Mouse (Mus musculus) heart, embryonic 13.5 days (tissue): ENCODE measurements at regions not wholly inside any gene's neighbourhood (a gene's known extent, or its start where the extent isn't known, plus 50 kb on each side); places are given as distances from the start of the nearest gene placed in this dataset.
"Not testable (repeated sequence)": the region's sequence is repeated elsewhere in the genome, so short reads cannot be mapped to it uniquely, and the experiment has no call there.

Experiments
- ATAC-seq: fragments of 200-750 bp; cut with Nextera tagmentation; 2 replicates; pipeline ENCODE4 v1.8.0; 2017; ENCODE audit warnings: moderate TSS enrichment; ENCODE audit not compliant: insufficient number of reproducible peaks, low FRiP score, low TSS enrichment; ENCODE audit errors: extremely low read depth
- H3K27ac ChIP-seq: fragments of 300-500 bp; sonication (generic); replicated peaks from 2 replicates; pipeline ENCODE4 v1.5.1; 2015; ENCODE audit warnings: moderate library complexity, mild to moderate bottlenecking, inconsistent platforms
- H3K27me3 ChIP-seq: fragments of 300-500 bp; sonication (generic); replicated peaks from 2 replicates; pipeline ENCODE4 v1.6.1; 2015; ENCODE audit warnings: mild to moderate bottlenecking, inconsistent platforms
- H3K36me3 ChIP-seq: fragments of 300-500 bp; sonication (generic); 2 replicates; pipeline ENCODE4 v1.6.1; 2015; ENCODE audit warnings: mild to moderate bottlenecking, inconsistent platforms
- H3K4me1 ChIP-seq: fragments of 300-500 bp; sonication (generic); 2 replicates; pipeline ENCODE4 v1.6.1; 2015; ENCODE audit warnings: inconsistent platforms
- H3K4me2 ChIP-seq: fragments of 300-500 bp; sonication (generic); 2 replicates; pipeline ENCODE4 v1.6.1; 2015; ENCODE audit warnings: inconsistent platforms, mild to moderate bottlenecking, moderate library complexity
- H3K4me3 ChIP-seq: fragments of 300-500 bp; sonication (generic); 2 replicates; pipeline ENCODE4 v1.5.1; 2015; ENCODE audit warnings: moderate library complexity, mild to moderate bottlenecking, inconsistent platforms
- H3K9ac ChIP-seq: fragments of 300-500 bp; sonication (generic); 2 replicates; pipeline ENCODE4 v1.6.1; 2015; ENCODE audit warnings: inconsistent platforms, mild to moderate bottlenecking, moderate library complexity
- H3K9me3 ChIP-seq: fragments of 300-500 bp; sonication (generic); 2 replicates; pipeline ENCODE4 v1.6.1; 2016; ENCODE audit warnings: inconsistent platforms
- WGBS: fragments of 180-500 bp; shearing (Covaris S2); methylation state at CpG from one replicate; pipeline ENCODE4 v1.1.7; 2015; ENCODE audit warnings: mixed read lengths; 5-methylcytosine and 5-hydroxymethylcytosine counted together

GRCm38 (mm10) chr4:145455573-145455972 lies 55.0 kb upstream of the Zfp990 start:
- 81% methylated on average over 16 of the region's 16 CpGs for WGBS
- ATAC-seq = not testable (repeated sequence)

DNA sequence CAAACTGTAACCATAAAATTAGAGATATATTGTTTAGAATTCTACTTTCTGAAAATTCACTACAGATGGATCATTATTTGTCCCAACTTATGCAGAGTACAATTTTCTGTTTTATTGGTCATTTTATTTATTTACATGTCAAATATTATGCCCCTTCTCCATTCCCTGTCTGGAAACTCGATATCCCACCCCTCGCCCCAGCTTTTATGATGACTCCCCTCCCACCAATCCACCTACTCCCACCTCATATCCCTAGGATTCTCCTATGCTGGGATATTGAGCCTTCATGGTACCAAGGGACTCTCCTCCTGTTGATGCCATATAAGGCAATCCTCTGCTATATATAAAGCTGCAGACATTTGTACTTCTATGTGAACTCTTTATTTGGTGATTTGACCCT lies 62.0 kb upstream of the Zfp990 start:
- no peaks in the 10 kb centered on the region for H3K27me3 ChIP-seq
- H3K9me3 ChIP-seq = peaks cover 40% of the 10 kb centered on the region
- no peaks in the 10 kb centered on the region for H3K4me1 ChIP-seq
- no peak overlapping the region for H3K27ac ChIP-seq
- no peak overlapping the region for H3K4me3 ChIP-seq
- no peak overlapping the region for H3K9ac ChIP-seq
- 60% methylated on average over 2 of the region's 2 CpGs for WGBS
- no peaks in the 10 kb centered on the region for H3K36me3 ChIP-seq
- H3K4me2 ChIP-seq = no peak overlapping the region
- ATAC-seq = no peak

More at GRCm38 (mm10) chr4:145455573-145455972, 55.0 kb upstream of the Zfp990 start:
- not testable (repeated sequence) for H3K4me1 ChIP-seq, H3K9ac ChIP-seq, H3K27me3 ChIP-seq, H3K4me3 ChIP-seq, H3K27ac ChIP-seq, H3K36me3 ChIP-seq, H3K4me2 ChIP-seq
- H3K9me3 ChIP-seq = peaks cover 17% of the 10 kb centered on the region; the same call in 1 of the 2 replicates

DNA sequence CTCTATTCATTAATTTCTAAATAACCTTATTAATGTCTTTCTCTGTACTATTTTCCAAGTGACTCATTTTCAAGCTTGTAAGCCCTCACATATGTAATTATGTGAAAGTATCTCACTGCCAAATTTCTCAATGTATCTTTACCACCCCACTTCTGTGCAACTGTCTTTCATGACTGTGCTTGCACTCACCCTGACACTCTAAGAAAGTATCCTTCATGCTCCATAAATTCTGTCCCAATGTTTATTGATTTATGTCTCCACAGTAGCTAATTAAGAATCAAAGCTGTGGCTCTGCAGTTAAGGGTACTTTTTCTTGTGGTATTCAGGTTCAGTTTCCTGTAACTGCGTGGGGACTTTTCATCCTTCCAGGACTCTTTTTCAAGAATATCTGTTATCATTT lies 73.8 kb upstream of the Zfp990 start:
- not testable (repeated sequence) for H3K27me3 ChIP-seq, H3K4me3 ChIP-seq, H3K4me1 ChIP-seq, ATAC-seq, H3K9ac ChIP-seq, H3K36me3 ChIP-seq, H3K4me2 ChIP-seq, H3K27ac ChIP-seq
- 68% methylated on average over 1 of the region's 1 CpGs for WGBS
- H3K9me3 ChIP-seq = peaks cover 65% of the 10 kb centered on the region

- ATAC-seq = no peak
- Histone ChIP-seq H3K9me3 (peaks cover 52% of the 10 kb centered on the region), H3K9ac (no peak overlapping the region), H3K27ac (no peak overlapping the region), H3K4me2 (no peak overlapping the region), H3K36me3 (no peaks in the 10 kb centered on the region), H3K4me3 (no peak overlapping the region), H3K4me1 (no peaks in the 10 kb centered on the region), H3K27me3 (no peaks in the 10 kb centered on the region)
- WGBS = 76% methylated on average over 1 of the region's 1 CpGs
Observed at GRCm38 (mm10) chr4:145434519-145434918, 76.0 kb upstream of the Zfp990 start.

- ATAC-seq = 0 out of 2 replicates have a peak, but pooled peaks have one; percentile 23
- Histone ChIP-seq H3K4me1 (no peaks in the 10 kb centered on the region), H3K9me3 (peaks cover 53% of the 10 kb centered on the region), H3K4me2 (no peak overlapping the region), H3K9ac (no peak overlapping the region), H3K27ac (no peak overlapping the region), H3K27me3 (no peaks in the 10 kb centered on the region), H3K4me3 (no peak overlapping the region), H3K36me3 (no peaks in the 10 kb centered on the region)
- 64% methylated on average over 6 of the region's 6 CpGs for WGBS
Observed at GRCm38 (mm10) chr4:145434071-145434470, 76.5 kb upstream of the Zfp990 start.

DNA sequence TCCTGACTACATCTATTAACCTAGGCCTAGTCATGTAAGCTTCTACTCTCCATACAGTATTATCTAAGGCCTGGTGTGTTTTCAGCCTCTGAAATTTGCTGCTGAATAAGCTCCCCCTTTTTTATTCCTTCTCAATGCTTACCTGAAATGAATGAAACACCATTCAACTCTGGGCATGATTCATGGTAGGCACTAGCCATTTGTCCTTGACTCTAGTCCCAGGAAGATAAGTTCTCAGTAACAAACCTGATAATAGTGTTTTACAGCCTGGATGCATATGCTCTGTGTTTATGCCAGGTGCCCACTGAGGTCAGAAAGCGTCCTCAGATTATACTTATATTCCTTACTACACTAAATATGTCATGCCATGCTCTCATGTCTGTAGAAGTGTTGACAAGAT lies 77.3 kb upstream of the Zfp990 start:
- WGBS = 38% methylated on average over 1 of the region's 1 CpGs

DNA sequence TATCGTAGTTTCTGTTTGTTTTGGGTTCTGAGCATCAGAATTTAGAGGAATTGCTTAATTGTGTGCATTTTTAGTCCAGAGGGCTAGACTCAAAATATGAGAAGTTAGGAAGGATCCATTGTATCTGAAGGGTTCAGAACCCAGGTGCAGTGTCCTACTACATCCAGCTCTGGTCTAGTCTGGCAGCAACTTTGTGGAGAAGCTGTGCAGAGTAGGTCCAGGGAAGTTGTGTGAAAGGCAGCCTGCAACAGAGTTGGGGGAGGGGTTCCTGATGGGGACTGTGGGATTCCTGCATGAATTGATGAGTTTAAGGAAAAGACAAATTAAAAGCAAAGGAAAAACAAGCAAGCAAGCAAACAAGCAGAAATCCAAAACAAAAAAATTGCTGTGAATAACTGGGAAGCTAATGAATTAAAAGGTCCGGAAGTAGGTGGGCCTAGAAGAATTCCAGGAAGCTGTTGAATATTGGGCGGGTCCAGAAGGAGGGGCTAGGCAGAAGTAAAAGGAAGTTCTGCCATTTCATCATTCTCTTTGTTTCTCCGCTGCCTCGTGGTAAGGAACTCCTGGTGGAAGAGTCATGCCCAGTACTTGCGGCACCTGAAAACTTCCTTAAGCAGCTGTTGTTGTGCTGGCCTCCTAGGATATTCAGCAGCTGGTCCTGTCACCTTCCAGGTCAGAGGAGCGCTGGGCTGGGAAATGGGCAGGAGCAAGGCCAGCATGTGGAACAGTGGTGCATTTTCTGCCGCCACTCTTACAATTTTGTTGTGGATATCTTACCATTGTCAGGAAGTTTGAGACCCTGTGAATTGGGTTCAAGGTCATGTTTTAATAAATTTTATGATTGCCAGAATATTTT lies 78.4 kb upstream of the Zfp990 start:
- Histone ChIP-seq H3K4me3 (no peak overlapping the region), H3K9ac (no peak overlapping the region), H3K27me3 (no peaks in the 10 kb centered on the region), H3K27ac (no peak overlapping the region), H3K4me1 (no peaks in the 10 kb centered on the region), H3K4me2 (no peak overlapping the region), H3K9me3 (peaks cover 40% of the 10 kb centered on the region), H3K36me3 (no peaks in the 10 kb centered on the region)
- ATAC-seq = no peak
- WGBS = 60% methylated on average over 8 of the region's 8 CpGs

More for the DNA sequence above, 77.3 kb upstream of the Zfp990 start:
- not testable (repeated sequence) for ATAC-seq, H3K4me3 ChIP-seq, H3K4me2 ChIP-seq, H3K9ac ChIP-seq, H3K4me1 ChIP-seq, H3K36me3 ChIP-seq, H3K27me3 ChIP-seq, H3K27ac ChIP-seq
- peaks cover 48% of the 10 kb centered on the region for H3K9me3 ChIP-seq

DNA sequence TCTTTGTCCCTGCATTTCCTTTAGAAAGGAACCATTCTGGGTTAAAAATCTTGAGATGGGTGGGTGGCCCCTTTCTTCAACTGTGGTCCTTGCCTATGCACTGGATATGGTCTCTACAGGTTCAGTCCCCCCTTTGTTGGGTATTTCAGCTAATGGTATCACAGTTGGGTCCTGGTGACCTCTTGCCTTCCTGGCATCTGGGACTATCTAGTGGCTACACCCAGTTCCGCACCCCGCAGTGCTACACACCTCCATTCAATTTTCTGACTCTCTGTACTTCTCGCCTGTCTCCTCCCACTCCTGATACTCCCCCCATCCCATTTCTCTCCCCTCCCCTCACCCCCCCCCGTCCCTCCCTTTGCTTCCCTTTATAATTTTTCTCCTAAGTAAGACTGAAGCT lies 92.7 kb upstream of the Zfp990 start:
- H3K27ac ChIP-seq, H3K4me2 ChIP-seq, H3K36me3 ChIP-seq, H3K9ac ChIP-seq, H3K9me3 ChIP-seq, ATAC-seq, H3K4me3 ChIP-seq, H3K27me3 ChIP-seq, H3K4me1 ChIP-seq: not testable (repeated sequence)
- 40% methylated on average over 4 of the region's 4 CpGs for WGBS

DNA sequence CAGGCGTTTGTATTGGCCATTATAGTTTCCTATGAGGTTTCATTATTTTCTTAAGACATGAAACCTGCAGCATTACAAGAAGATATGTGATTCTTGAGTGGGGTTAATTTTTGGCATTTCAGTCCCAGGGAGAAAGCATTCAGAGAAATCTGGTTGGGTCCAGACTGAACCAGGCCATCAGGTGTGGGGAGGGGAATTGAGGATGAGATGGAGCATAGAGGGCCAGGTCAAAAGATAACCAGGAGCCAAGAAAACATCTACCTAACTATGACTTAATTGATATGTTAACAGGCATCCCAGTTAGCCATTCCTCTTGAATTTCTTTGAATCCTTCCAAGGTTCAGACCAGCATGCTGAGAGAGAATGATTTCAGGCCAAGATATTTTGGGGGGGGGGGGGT lies 96.2 kb upstream of the Tnfrsf8 start:
- H3K9ac ChIP-seq = no peak overlapping the region
- 55% methylated on average over 1 of the region's 1 CpGs for WGBS
- no peaks in the 10 kb centered on the region for H3K27me3 ChIP-seq
- ATAC-seq = no peak
- no peaks in the 10 kb centered on the region for H3K4me1 ChIP-seq
- H3K27ac ChIP-seq = no peak overlapping the region
- 0 out of 2 replicates have a peak, but pooled peaks cover 3% of the 10 kb centered on the region for H3K9me3 ChIP-seq
- no peaks in the 10 kb centered on the region for H3K36me3 ChIP-seq
- H3K4me2 ChIP-seq = no peak overlapping the region
- H3K4me3 ChIP-seq = no peak overlapping the region

DNA sequence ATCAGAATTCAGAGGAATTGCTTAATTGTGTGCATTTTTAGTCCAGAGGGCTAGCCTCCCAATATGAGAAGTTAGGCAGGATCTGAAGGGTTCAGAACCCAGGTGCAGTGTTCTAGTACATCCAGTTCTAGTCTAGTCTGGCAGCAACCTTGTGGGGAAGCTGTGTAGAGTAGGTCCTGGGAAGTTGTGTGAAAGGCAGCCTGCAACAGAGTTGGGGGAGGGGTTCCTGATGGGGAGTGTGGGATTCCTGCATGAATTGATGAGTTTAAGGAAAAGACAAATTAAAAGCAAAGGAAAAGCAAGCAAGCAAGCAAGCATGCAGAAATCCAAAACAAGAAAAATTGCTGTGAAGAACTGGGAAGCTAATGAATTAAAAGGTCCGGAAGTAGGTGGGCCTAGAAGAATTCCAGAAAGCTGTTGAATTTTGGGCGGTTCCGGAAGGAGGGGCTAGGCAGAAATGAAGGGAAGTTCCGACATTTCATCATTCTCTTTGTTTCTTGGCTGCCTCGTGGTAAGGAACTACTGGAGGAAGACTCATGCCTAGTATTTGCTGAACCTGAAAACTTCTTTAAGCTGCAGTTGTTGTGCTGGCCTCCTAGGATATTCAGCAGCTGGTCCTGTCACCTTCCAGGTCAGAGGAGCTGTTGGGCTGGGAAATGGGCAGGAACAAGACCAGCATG lies 95.0 kb upstream of the Tnfrsf8 start:
- no peaks in the 10 kb centered on the region for H3K36me3 ChIP-seq
- ATAC-seq = no peak
- no peak overlapping the region for H3K27ac ChIP-seq
- H3K4me1 ChIP-seq = no peaks in the 10 kb centered on the region
- H3K4me2 ChIP-seq = no peak overlapping the region
- 60% methylated on average over 5 of the region's 5 CpGs for WGBS
- H3K9me3 ChIP-seq = peaks cover 6% of the 10 kb centered on the region; the same call in 1 of the 2 replicates
- no peaks in the 10 kb centered on the region for H3K27me3 ChIP-seq
- H3K4me3 ChIP-seq = no peak overlapping the region
- H3K9ac ChIP-seq = no peak overlapping the region

DNA sequence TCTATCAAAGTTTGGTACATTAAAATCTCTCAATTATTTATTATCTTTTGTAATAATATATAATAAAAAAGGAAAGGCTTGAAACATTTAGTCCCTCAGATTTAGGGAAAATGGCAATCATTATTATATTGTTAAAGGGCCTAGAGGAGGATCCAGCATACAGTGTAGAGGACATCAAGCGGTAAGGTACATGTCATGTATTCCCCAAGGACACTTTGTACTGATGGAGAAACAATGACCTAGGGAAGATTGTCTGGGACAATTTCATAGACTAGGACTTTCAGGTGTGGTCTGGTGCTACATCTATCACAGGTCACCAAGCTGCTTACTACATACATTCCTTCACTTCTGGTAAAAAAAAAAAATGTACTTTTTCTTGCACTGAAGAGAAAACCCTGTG lies 91.1 kb upstream of the Tnfrsf8 start:
- not testable (repeated sequence) for ATAC-seq, H3K9ac ChIP-seq, H3K36me3 ChIP-seq, H3K27ac ChIP-seq, H3K27me3 ChIP-seq, H3K4me2 ChIP-seq, H3K4me1 ChIP-seq, H3K4me3 ChIP-seq, H3K9me3 ChIP-seq
- WGBS = 40% methylated on average over 1 of the region's 1 CpGs

GRCm38 (mm10) chr4:145404230-145404629 lies 89.3 kb upstream of the Tnfrsf8 start:
- H3K4me1 ChIP-seq, ATAC-seq, H3K27me3 ChIP-seq, H3K27ac ChIP-seq, H3K9ac ChIP-seq, H3K9me3 ChIP-seq, H3K4me3 ChIP-seq, H3K4me2 ChIP-seq, H3K36me3 ChIP-seq: not testable (repeated sequence)
- WGBS = 60% methylated on average over 6 of the region's 6 CpGs
